Mouse (Mus musculus) stomach, postnatal 0 days (tissue): ENCODE results near the gene Zranb1. TPM values are rescaled to one million over a fixed set of nuclear protein-coding genes. Genes with fewer than 3 reads are reported as not detected.

Experiments
- ATAC-seq: fragments of 200-750 bp; cut with Nextera tagmentation; 2 replicates; pipeline ENCODE4 v1.8.0; 2017; ENCODE audit not compliant: low FRiP score, low TSS enrichment
- DNase-seq: peaks from one replicate; pipeline ENCODE4 v3.0.0-alpha.2; 2016; ENCODE audit warnings: low spot score
- H3K27ac ChIP-seq: fragments of 300-500 bp; sonication (generic); replicated peaks from 2 replicates; pipeline ENCODE4 v1.5.1; 2014; ENCODE audit warnings: mild to moderate bottlenecking, control low read depth
- H3K27me3 ChIP-seq: fragments of 300-500 bp; sonication (generic); 2 replicates; pipeline ENCODE4 v1.6.1; 2014; ENCODE audit warnings: low read length; ENCODE audit not compliant: control insufficient read depth, insufficient read depth
- H3K36me3 ChIP-seq: fragments of 300-500 bp; sonication (generic); 2 replicates; pipeline ENCODE4 v1.6.1; 2014; ENCODE audit warnings: low read length, mixed read lengths; ENCODE audit not compliant: control insufficient read depth, insufficient read depth
- H3K4me1 ChIP-seq: fragments of 300-500 bp; sonication (generic); replicated peaks from 2 replicates; pipeline ENCODE4 v1.6.1; 2014; ENCODE audit warnings: antibody characterized with exemption; ENCODE audit not compliant: control insufficient read depth, insufficient read depth
- H3K4me2 ChIP-seq: fragments of 300-500 bp; sonication (generic); replicated peaks from 2 replicates; pipeline ENCODE4 v1.6.1; 2014; ENCODE audit warnings: low read depth, mild to moderate bottlenecking, control low read depth, moderate library complexity
- H3K4me3 ChIP-seq: fragments of 300-500 bp; sonication (generic); 2 replicates; pipeline ENCODE4 v1.5.1; 2014; ENCODE audit warnings: low read depth, low read length, control low read depth
- H3K9ac ChIP-seq: fragments of 300-500 bp; sonication (generic); 2 replicates; pipeline ENCODE4 v1.6.1; 2014; ENCODE audit warnings: mild to moderate bottlenecking, low read length, control low read depth, mixed read lengths
- H3K9me3 ChIP-seq: fragments of 300-500 bp; sonication (generic); 2 replicates; pipeline ENCODE4 v1.6.1; 2016; ENCODE audit warnings: low read length; ENCODE audit not compliant: control insufficient read depth
- CTCF ChIP-seq: IDR thresholded peaks from 2 replicates; pipeline ENCODE4 v1.5.1; 2016; ENCODE audit warnings: antibody characterized with exemption, low read depth, mild to moderate bottlenecking, moderate library complexity
- EP300 ChIP-seq: optimal IDR thresholded peaks from 2 replicates; pipeline ENCODE3; 2016; ENCODE audit warnings: antibody characterized with exemption
- WGBS: fragments of 180-500 bp; shearing (Covaris S2); extraction: QIAGEN DNeasy Blood & Tissue Kit; methylation state at CpG from one replicate; pipeline ENCODE4 v1.1.7; 2014; 5-methylcytosine and 5-hydroxymethylcytosine counted together
- polyA plus RNA-seq: library from polyadenylated mRNA; unstranded; fragments of >200 nt; fragmentation: Nextera tagmentation; extraction: Ambion mirVana; gene quantifications from 2 replicates; pipeline ENCODE4 v1.2.1, GENCODE M21; 2015

Gene Zranb1
- polyA plus RNA-seq, 1 experiment from 2014 or later: 16.9 TPM

DNA sequence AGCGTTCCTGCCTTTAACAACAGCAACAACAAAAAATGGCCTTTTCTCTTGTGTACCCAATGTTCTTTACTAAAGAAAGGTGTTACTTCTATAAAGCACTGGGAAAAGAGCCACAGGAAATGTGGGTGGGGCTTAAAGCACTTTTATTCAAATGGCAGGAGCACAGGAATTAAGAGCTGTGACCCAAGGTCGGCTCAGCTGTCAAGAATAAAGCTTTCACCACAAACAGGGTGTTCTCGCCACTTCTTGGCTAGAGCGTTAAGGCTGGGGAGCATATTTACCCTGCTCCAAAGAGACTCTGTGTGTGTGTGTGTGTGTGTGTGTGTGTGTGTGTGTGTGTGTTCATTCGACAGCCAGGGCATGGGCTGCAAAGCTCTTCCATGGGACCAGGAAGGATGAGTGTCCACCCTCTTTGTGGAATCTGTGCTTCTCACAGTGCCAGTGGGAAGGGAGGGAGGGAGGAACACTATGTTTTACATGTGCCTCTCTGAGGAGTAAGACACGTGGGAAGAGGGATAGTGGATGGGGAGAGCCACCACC lies 88.6 kb downstream of the Zranb1 start:
- H3K9ac ChIP-seq: no peak overlapping the region
- peaks cover 9% of the 10 kb centered on the region for H3K4me1 ChIP-seq
- 20% methylated on average over 6 of the region's 6 CpGs for WGBS
- ATAC-seq: peak; percentile 33; the same call in 1 of the 2 replicates
- TF ChIP-seq CTCF: no peak
- no peak for TF ChIP-seq EP300
- H3K27ac ChIP-seq: peak overlapping the region; percentile 58; the same call in 1 of the 2 replicates
- H3K9me3 ChIP-seq: no peaks in the 10 kb centered on the region
- DNase-seq: peak; percentile 47
- no peaks in the 10 kb centered on the region for H3K27me3 ChIP-seq
- no peaks in the 10 kb centered on the region for H3K36me3 ChIP-seq
- H3K4me2 ChIP-seq: no peak overlapping the region
- H3K4me3 ChIP-seq: no peak overlapping the region

DNA sequence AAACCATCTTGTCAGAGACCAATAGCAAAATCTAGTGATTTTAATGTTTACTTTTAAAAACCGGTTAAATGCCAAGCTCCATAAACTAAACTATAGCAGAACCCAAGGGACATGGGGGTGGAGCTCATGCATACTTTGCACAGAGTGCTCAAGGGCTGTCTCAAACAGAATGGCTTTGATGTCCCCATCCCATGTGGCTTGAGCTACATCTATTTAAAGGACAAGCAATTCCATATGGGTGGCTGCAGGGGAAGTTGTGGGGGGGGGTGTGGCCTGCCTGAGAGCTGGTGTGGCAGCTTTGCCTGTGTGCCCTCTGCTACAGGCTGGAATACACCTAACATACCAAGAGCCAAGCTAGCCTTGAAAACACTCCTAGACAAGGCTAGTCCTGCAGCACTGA lies 93.8 kb downstream of the Zranb1 start:
- Histone ChIP-seq H3K27ac (no peak overlapping the region), H3K4me1 (peaks cover 16% of the 10 kb centered on the region), H3K9me3 (no peaks in the 10 kb centered on the region), H3K4me3 (no peak overlapping the region), H3K27me3 (no peaks in the 10 kb centered on the region), H3K9ac (no peak overlapping the region), H3K36me3 (no peaks in the 10 kb centered on the region), H3K4me2 (no peak overlapping the region)
- TF ChIP-seq CTCF: no peak
- no peak for TF ChIP-seq EP300
- WGBS: 13% methylated on average over 1 of the region's 1 CpGs
- ATAC-seq (no peak), DNase-seq (peak; percentile 53)

DNA sequence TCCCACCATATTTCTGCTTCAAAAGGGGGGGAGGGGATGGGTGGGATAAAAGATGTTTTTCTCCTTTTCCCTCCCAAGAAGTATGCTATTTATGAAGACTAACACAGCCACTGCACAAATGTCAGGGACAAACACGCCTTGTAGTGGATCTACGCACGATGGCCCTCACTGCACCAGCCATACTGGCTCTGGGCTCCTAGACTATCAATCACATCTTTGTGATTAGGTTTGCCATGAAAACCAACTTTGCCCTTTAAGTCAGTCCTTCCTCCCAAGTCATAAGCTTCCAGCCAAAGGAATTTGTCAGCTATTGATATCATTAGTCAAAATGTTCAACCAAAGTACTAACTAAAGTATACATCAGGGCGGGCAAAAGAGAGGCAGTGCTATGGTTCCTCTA lies 97.0 kb downstream of the Zranb1 start:
- 73% methylated on average over 4 of the region's 4 CpGs for WGBS
- no peak overlapping the region for H3K4me3 ChIP-seq
- peaks cover 13% of the 10 kb centered on the region for H3K4me1 ChIP-seq
- no peaks in the 10 kb centered on the region for H3K27me3 ChIP-seq
- H3K9me3 ChIP-seq: no peaks in the 10 kb centered on the region
- H3K36me3 ChIP-seq: no peaks in the 10 kb centered on the region
- no peak overlapping the region for H3K27ac ChIP-seq
- TF ChIP-seq EP300 (no peak), CTCF (no peak)
- DNase-seq: no peak
- no peak overlapping the region for H3K4me2 ChIP-seq
- H3K9ac ChIP-seq: no peak overlapping the region
- no peak for ATAC-seq

DNA sequence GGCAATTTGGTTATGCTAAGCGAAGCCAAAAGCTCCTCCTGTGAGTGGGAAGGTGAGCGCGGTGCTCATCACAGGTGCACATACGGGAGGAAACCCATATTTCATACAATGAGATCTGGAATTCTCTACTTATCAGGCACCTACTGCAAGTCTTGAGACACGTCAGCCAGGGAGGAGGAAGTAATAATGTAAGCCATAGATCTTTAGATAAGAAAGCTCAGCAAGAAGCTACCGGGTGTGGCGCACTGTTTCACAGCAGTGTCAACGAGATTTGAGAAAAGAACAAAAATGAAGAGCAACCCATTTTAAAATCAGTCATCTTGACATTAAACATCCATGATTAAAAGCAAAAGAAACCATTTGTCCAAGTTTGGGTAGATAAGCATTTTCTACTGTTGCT lies 98.1 kb downstream of the Zranb1 start:
- DNase-seq (no peak), ATAC-seq (no peak)
- no peak for TF ChIP-seq CTCF
- TF ChIP-seq EP300: no peak
- Histone ChIP-seq H3K9ac (no peak overlapping the region), H3K27ac (no peak overlapping the region), H3K4me3 (no peak overlapping the region), H3K27me3 (no peaks in the 10 kb centered on the region), H3K36me3 (no peaks in the 10 kb centered on the region), H3K4me1 (peaks cover 15% of the 10 kb centered on the region), H3K4me2 (no peak overlapping the region), H3K9me3 (no peaks in the 10 kb centered on the region)
- 65% methylated on average over 8 of the region's 8 CpGs for WGBS

DNA sequence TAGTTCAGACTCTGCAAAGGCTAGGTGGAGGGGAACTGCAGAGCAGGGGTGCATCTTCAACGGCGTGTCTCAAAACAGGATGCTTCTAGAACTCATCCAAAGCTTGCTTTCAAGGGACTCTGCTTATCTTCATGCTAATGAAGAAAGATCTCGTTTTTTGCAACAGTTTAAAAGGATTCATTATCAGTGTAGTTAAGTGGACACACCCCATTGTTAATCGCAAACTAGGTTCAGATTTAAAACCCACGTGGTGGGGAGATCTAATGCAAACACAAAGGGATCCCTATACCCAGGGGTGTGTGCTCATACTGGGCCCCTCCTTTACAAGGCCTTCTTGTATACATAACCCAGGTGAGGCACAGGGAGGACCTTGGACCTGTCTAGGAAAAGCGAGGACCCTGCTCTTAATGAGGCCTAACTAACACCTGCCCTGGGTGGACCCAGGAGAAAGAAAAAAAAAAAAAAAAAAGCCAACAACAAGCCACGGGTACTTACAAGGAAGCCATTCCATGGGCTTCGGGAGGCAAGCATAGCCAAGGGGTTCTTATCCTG lies 98.6 kb downstream of the Zranb1 start:
- TF ChIP-seq CTCF: no peak
- TF ChIP-seq EP300: no peak
- Histone ChIP-seq H3K27me3 (no peaks in the 10 kb centered on the region), H3K4me1 (peaks cover 15% of the 10 kb centered on the region), H3K4me2 (no peak overlapping the region), H3K27ac (peak overlapping the region; percentile 45), H3K4me3 (no peak overlapping the region), H3K9ac (no peak overlapping the region), H3K9me3 (no peaks in the 10 kb centered on the region), H3K36me3 (no peaks in the 10 kb centered on the region)
- WGBS: 51% methylated on average over 8 of the region's 8 CpGs
- DNase-seq (peak; percentile 50), ATAC-seq (peak; percentile 90)

DNA sequence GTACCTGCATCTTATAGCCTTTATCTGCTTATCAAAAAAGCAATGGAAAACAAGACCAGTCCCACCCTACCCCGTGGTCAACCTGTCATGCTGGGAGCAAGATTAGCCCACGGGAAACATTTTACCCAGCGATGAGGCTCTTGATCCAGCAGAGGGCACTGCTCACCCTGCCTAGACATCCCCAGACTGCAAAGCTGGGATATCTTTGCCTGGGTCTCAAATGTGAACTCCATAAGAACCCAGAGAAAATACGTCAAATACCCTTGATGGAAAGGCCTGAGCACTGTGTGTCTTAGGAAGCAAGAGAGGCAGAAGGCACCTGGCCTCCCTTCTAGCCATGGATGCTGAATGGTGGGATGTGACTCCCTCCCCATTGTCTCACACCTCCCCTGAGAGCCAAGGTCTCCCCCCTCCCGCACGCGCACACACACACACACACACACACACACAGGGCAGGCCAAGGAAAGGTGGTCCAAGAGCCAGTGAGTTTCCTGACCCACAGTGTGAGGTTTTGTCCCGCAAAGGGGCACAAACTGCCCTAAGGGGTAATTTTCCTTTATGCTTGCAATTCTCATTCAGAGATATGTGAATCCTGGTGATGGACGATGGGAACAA lies 101.8 kb downstream of the Zranb1 start:
- TF ChIP-seq EP300 (no peak), CTCF (peak; percentile 97)
- Histone ChIP-seq H3K4me2 (no peak overlapping the region), H3K9me3 (no peaks in the 10 kb centered on the region), H3K4me1 (peaks cover 10% of the 10 kb centered on the region), H3K9ac (no peak overlapping the region), H3K27me3 (no peaks in the 10 kb centered on the region), H3K36me3 (no peaks in the 10 kb centered on the region), H3K27ac (no peak overlapping the region), H3K4me3 (no peak overlapping the region)
- 44% methylated on average over 9 of the region's 9 CpGs for WGBS
- DNase-seq (peak; percentile 71), ATAC-seq (peak; percentile 45)
